Mouse (Mus musculus): ENCODE results near the gene Clec2l. TPM values are rescaled to one million over a fixed set of nuclear protein-coding genes. Genes with fewer than 3 reads are reported as not detected.

Gene Clec2l
- total and polyA plus RNA-seq, 2 experiments, result not detected

GRCm38 (mm10) chr6:38688841-38689240, 26.0 kb downstream of the Clec2l start:
- Histone ChIP-seq H3K79me2 (ENCODE audit: control insufficient read depth, insufficient read depth, low read length) (no peaks in the 10 kb centered on the region), H3K9ac (ENCODE audit: low read depth, low read length) (no peak overlapping the region), H3K4me3 (ENCODE audit: insufficient read depth, low read depth, low read length) (no peak overlapping the region), H3K27ac (replicated peaks; ENCODE audit: insufficient read depth, low read depth, low read length) (no peak overlapping the region), H3K4me1 (ENCODE audit: control insufficient read depth, insufficient read depth, low read length) (no peaks in the 10 kb centered on the region), H3K36me3 (ENCODE audit: control insufficient read depth, insufficient read depth, low read length) (no peaks in the 10 kb centered on the region; the same call in 1 of the 2 replicates), H3K27me3 (ENCODE audit: control insufficient read depth, insufficient read depth, low read length) (no peaks in the 10 kb centered on the region)
- no peak for TF ChIP-seq POLR2A (IDR thresholded peaks at IDR 0.05; ENCODE audit: extremely low read depth, insufficient read depth, low read length)
- TF ChIP-seq CTCF (IDR thresholded peaks at IDR 0.05; ENCODE audit: low read depth, low read length), result no peak
- WGBS, result 92% methylated on average over 10 of the region's 10 CpGs
- DNase-seq (ENCODE audit: extremely low read depth, low read depth, low spot score), result no peak

GRCm38 (mm10) chr6:38690615-38691014, 27.7 kb downstream of the Clec2l start:
- no peak for DNase-seq (ENCODE audit: extremely low read depth, low read depth, low spot score)
- Histone ChIP-seq H3K9ac (ENCODE audit: low read depth, low read length) (no peak overlapping the region), H3K27me3 (ENCODE audit: control insufficient read depth, insufficient read depth, low read length) (no peaks in the 10 kb centered on the region), H3K4me3 (ENCODE audit: insufficient read depth, low read depth, low read length) (no peak overlapping the region), H3K36me3 (ENCODE audit: control insufficient read depth, insufficient read depth, low read length) (peaks cover 5% of the 10 kb centered on the region), H3K79me2 (ENCODE audit: control insufficient read depth, insufficient read depth, low read length) (no peaks in the 10 kb centered on the region), H3K27ac (replicated peaks; ENCODE audit: insufficient read depth, low read depth, low read length) (no peak overlapping the region), H3K4me1 (ENCODE audit: control insufficient read depth, insufficient read depth, low read length) (no peaks in the 10 kb centered on the region)
- WGBS, result 92% methylated on average over 4 of the region's 4 CpGs
- TF ChIP-seq POLR2A (IDR thresholded peaks at IDR 0.05; ENCODE audit: extremely low read depth, insufficient read depth, low read length), result no peak
- no peak for TF ChIP-seq CTCF (IDR thresholded peaks at IDR 0.05; ENCODE audit: low read depth, low read length)

DNA sequence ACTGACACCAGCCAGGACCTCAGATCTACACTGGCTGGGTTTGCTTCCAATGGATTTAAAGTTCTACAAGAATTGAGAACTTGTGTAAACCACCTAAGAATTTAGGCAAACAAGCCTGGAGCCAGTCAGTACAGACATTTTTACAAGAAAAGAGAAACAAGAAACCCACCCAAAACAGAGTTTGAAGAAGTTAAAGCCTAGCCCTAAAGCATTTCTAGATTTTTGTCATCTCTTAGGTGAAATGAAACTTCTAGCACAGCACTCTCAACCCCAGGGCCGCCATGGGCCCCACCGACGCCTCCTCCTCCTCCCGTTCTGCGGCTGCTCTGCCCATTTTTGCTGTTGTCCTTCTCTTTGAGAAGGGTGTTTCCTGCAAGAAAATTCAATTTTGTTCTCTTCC, 28.2 kb downstream of the Clec2l start:
- no peaks in the 10 kb centered on the region for H3K27me3 ChIP-seq (ENCODE audit: control insufficient read depth, insufficient read depth, low read length)
- no peak overlapping the region for H3K4me3 ChIP-seq (ENCODE audit: insufficient read depth, low read depth, low read length)
- no peak overlapping the region for H3K27ac ChIP-seq (replicated peaks; ENCODE audit: insufficient read depth, low read depth, low read length)
- H3K4me1 ChIP-seq (ENCODE audit: control insufficient read depth, insufficient read depth, low read length), result no peaks in the 10 kb centered on the region
- DNase-seq (ENCODE audit: extremely low read depth, low read depth, low spot score), result no peak
- TF ChIP-seq POLR2A (IDR thresholded peaks at IDR 0.05; ENCODE audit: extremely low read depth, insufficient read depth, low read length), result no peak
- no peaks in the 10 kb centered on the region for H3K79me2 ChIP-seq (ENCODE audit: control insufficient read depth, insufficient read depth, low read length)
- WGBS, result 95% methylated on average over 5 of the region's 5 CpGs
- peaks cover 5% of the 10 kb centered on the region for H3K36me3 ChIP-seq (ENCODE audit: control insufficient read depth, insufficient read depth, low read length)
- H3K9ac ChIP-seq (ENCODE audit: low read depth, low read length), result no peak overlapping the region

GRCm38 (mm10) chr6:38692556-38692955, 29.7 kb downstream of the Clec2l start:
- TF ChIP-seq POLR2A (IDR thresholded peaks at IDR 0.05; ENCODE audit: extremely low read depth, insufficient read depth, low read length) (no peak), CTCF (IDR thresholded peaks at IDR 0.05; ENCODE audit: low read depth, low read length) (no peak)
- Histone ChIP-seq H3K4me3 (ENCODE audit: insufficient read depth, low read depth, low read length) (no peak overlapping the region), H3K27ac (replicated peaks; ENCODE audit: insufficient read depth, low read depth, low read length) (no peak overlapping the region), H3K4me1 (ENCODE audit: control insufficient read depth, insufficient read depth, low read length) (no peaks in the 10 kb centered on the region), H3K9ac (ENCODE audit: low read depth, low read length) (no peak overlapping the region), H3K79me2 (ENCODE audit: control insufficient read depth, insufficient read depth, low read length) (no peaks in the 10 kb centered on the region), H3K36me3 (ENCODE audit: control insufficient read depth, insufficient read depth, low read length) (peaks cover 5% of the 10 kb centered on the region), H3K27me3 (ENCODE audit: control insufficient read depth, insufficient read depth, low read length) (no peaks in the 10 kb centered on the region)
- WGBS, result 90% methylated on average over 6 of the region's 6 CpGs
- DNase-seq (ENCODE audit: extremely low read depth, low read depth, low spot score), result no peak

- H3K36me3 ChIP-seq (ENCODE audit: control insufficient read depth, insufficient read depth, low read length), result peaks cover 13% of the 10 kb centered on the region
Measured at GRCm38 (mm10) chr6:38695380-38696054, 32.6 kb downstream of the Clec2l start.

GRCm38 (mm10) chr6:38696570-38696969, 33.7 kb downstream of the Clec2l start:
- 97% methylated on average over 9 of the region's 9 CpGs for WGBS
- Histone ChIP-seq H3K27me3 (ENCODE audit: control insufficient read depth, insufficient read depth, low read length) (no peaks in the 10 kb centered on the region), H3K27ac (replicated peaks; ENCODE audit: insufficient read depth, low read depth, low read length) (no peak overlapping the region), H3K4me3 (ENCODE audit: insufficient read depth, low read depth, low read length) (no peak overlapping the region), H3K79me2 (ENCODE audit: control insufficient read depth, insufficient read depth, low read length) (no peaks in the 10 kb centered on the region), H3K36me3 (ENCODE audit: control insufficient read depth, insufficient read depth, low read length) (peaks cover 15% of the 10 kb centered on the region), H3K4me1 (ENCODE audit: control insufficient read depth, insufficient read depth, low read length) (no peaks in the 10 kb centered on the region), H3K9ac (ENCODE audit: low read depth, low read length) (no peak overlapping the region)
- TF ChIP-seq POLR2A (IDR thresholded peaks at IDR 0.05; ENCODE audit: extremely low read depth, insufficient read depth, low read length), result no peak
- no peak for TF ChIP-seq CTCF (IDR thresholded peaks at IDR 0.05; ENCODE audit: low read depth, low read length)
- DNase-seq (ENCODE audit: extremely low read depth, low read depth, low spot score), result no peak

More at GRCm38 (mm10) chr6:38695380-38696054, 32.6 kb downstream of the Clec2l start:
- Histone ChIP-seq H3K79me2 (ENCODE audit: control insufficient read depth, insufficient read depth, low read length) (no peaks in the 10 kb centered on the region), H3K4me1 (ENCODE audit: control insufficient read depth, insufficient read depth, low read length) (no peaks in the 10 kb centered on the region), H3K9ac (ENCODE audit: low read depth, low read length) (no peak overlapping the region), H3K27ac (replicated peaks; ENCODE audit: insufficient read depth, low read depth, low read length) (no peak overlapping the region), H3K27me3 (ENCODE audit: control insufficient read depth, insufficient read depth, low read length) (no peaks in the 10 kb centered on the region), H3K4me3 (ENCODE audit: insufficient read depth, low read depth, low read length) (no peak overlapping the region)
- TF ChIP-seq CTCF (IDR thresholded peaks at IDR 0.05; ENCODE audit: low read depth, low read length) (peak; percentile 75), POLR2A (IDR thresholded peaks at IDR 0.05; ENCODE audit: extremely low read depth, insufficient read depth, low read length) (no peak)
- DNase-seq (ENCODE audit: extremely low read depth, low read depth, low spot score), result peak; percentile 57
- WGBS, result 44% methylated on average over 9 of the region's 9 CpGs

All from liver, adult 2 months (tissue).